Mouse (Mus musculus): ENCODE measurements at regions not wholly inside any gene's neighbourhood (a gene's known extent, or its start where the extent isn't known, plus 50 kb on each side); places are given as distances from the start of the nearest gene placed in this dataset.

DNA sequence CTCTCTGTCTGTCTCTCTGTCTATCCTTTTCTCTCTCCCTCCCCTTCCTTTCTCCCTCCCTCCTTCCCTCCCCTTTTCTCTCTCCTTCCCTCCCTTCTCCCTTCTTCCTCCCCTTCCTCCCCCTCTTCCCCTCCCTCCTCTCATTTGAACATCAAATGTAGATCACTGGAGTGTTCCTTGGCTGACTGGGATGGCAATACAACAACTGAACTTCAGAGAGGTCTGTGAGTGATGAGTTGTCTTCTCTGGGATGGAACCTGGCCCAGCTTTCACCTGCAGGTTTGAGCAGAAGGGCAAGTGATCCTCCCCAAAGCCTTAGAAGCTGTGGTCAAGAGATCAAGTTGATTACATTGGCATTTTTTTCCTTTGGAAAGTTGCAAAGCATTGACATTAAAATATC is 169.4 kb upstream of the Tut7 start:
- DNase-seq (ENCODE audit: extremely low read depth): no peak
- dilution Hi-C loops (cut with MboI; ENCODE audit: extremely low pct_ligation_motif_present, extremely low pct_unique_long_range_greater_than_20kb, low sequenced_read_pairs) (no loop called here), in situ Hi-C loops (cut with MboI; ENCODE audit: low pct_ligation_motif_present, low pct_unique_long_range_greater_than_20kb, low sequenced_read_pairs) (no loop called here)
- no peak overlapping the region for H3K4me2 ChIP-seq (ENCODE audit: insufficient read depth, low read depth, poor library complexity, severe bottlenecking)
- H3K4me1 ChIP-seq (ENCODE audit: control insufficient read depth in 1 of 2, insufficient read depth in 2 of 2): no peaks in the 10 kb centered on the region
- no peaks in the 10 kb centered on the region for H3K27me3 ChIP-seq (replicated peaks)
- H3K9ac ChIP-seq (ENCODE audit: insufficient read depth, low read depth): no peak overlapping the region
- TF ChIP-seq JUN (IDR thresholded peaks at IDR 0.05; ENCODE audit: insufficient read depth, low read depth, low read length) (no peak), POLR2AphosphoS2 (IDR thresholded peaks at IDR 0.05; ENCODE audit: low read depth, low read length) (no peak)
- H3K27ac ChIP-seq (ENCODE audit: insufficient read depth, low read depth): no peak overlapping the region
- no peaks in the 10 kb centered on the region for H3K36me3 ChIP-seq (replicated peaks in 1 of 2; ENCODE audit: control insufficient read depth in 1 of 2, insufficient read depth in 1 of 2, low read length in 1 of 2)
- H3K79me2 ChIP-seq (replicated peaks; ENCODE audit: control insufficient read depth, extremely low read depth, insufficient read depth, poor library complexity, severe bottlenecking): no peaks in the 10 kb centered on the region
- no peak overlapping the region for H3K4me3 ChIP-seq (replicated peaks in 1 of 3; ENCODE audit: low read depth in 2 of 3, low read length in 2 of 3, poor library complexity in 1 of 3)
- H3K9me3 ChIP-seq (replicated peaks; ENCODE audit: low read length): peaks cover 86% of the 10 kb centered on the region

DNA sequence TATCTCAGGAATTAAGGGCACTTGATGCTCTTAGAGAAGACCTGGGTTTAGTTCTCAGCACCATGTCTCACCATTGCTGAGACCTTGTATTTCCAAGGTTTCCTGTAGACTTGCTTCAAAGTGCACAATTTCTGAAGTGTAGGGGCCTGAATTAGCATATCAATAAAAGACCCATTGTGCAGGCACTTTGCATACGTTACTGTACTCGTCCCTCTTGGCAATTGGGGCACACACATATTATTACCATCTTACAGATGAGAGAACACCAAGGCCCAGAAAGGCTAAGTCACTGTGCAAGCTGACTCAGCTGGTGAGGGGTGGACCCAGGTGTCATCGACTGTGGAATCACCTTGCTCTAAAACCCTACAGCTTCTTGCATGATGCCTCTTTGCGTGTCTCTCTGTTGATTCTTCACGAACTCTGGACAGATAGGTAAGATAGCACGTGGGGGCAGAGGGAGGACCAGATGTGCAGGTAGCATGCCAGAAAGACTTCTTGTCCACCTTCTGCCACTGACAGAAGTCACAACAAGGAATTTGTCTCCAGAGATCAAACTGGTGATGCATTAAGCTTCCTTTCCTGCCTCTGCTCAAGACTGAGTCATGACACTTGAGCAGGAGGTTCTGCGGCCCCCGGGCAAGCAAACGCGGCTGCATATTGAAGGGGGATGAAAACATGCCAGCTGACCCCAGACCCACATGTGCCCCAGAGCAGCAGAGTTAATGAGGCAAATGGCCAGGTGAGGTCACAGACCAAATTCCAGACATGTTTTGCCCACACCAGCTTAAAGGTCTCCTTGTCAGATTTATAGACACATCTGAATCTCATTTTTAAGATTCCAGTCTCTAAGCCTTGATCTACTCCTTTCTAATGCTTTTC is 167.7 kb upstream of the Tut7 start:
- Histone ChIP-seq H3K4me2 (ENCODE audit: insufficient read depth, low read depth, poor library complexity, severe bottlenecking) (no peak overlapping the region), H3K27me3 (replicated peaks) (no peaks in the 10 kb centered on the region), H3K4me3 (replicated peaks in 1 of 3; ENCODE audit: low read depth in 2 of 3, low read length in 2 of 3, poor library complexity in 1 of 3) (no peak overlapping the region), H3K4me1 (ENCODE audit: control insufficient read depth in 1 of 2, insufficient read depth in 2 of 2) (no peaks in the 10 kb centered on the region), H3K36me3 (replicated peaks in 1 of 2; ENCODE audit: control insufficient read depth in 1 of 2, insufficient read depth in 1 of 2, low read length in 1 of 2) (no peaks in the 10 kb centered on the region), H3K9ac (ENCODE audit: insufficient read depth, low read depth) (no peak overlapping the region), H3K79me2 (replicated peaks; ENCODE audit: control insufficient read depth, extremely low read depth, insufficient read depth, poor library complexity, severe bottlenecking) (no peaks in the 10 kb centered on the region), H3K27ac (ENCODE audit: insufficient read depth, low read depth) (no peak overlapping the region), H3K9me3 (replicated peaks; ENCODE audit: low read length) (peaks cover 79% of the 10 kb centered on the region)
- no peak for DNase-seq (ENCODE audit: extremely low read depth)
- dilution Hi-C loops (cut with MboI; ENCODE audit: extremely low pct_ligation_motif_present, extremely low pct_unique_long_range_greater_than_20kb, low sequenced_read_pairs): no loop called here
- in situ Hi-C loops (cut with MboI; ENCODE audit: low pct_ligation_motif_present, low pct_unique_long_range_greater_than_20kb, low sequenced_read_pairs): no loop called here
- TF ChIP-seq ZC3H11A (IDR thresholded peaks at IDR 0.05; ENCODE audit: low read depth, low read length) (no peak), ETS1 (conservative IDR thresholded peaks at IDR 0.05; ENCODE audit: low read depth, low read length) (no peak), RCOR1 (conservative IDR thresholded peaks at IDR 0.05; ENCODE audit: low read depth, low read length) (no peak), RAD21 (IDR thresholded peaks at IDR 0.05; ENCODE audit: low read depth, low read length) (no peak), MXI1 (IDR thresholded peaks at IDR 0.05; ENCODE audit: low read depth, low read length) (no peak), MEF2A (IDR thresholded peaks at IDR 0.05; ENCODE audit: borderline replicate concordance, low read depth, low read length) (no peak), MAFK (IDR thresholded peaks at IDR 0.05; ENCODE audit: insufficient replicate concordance, low read length) (no peak), ELF1 (IDR thresholded peaks at IDR 0.05; ENCODE audit: low read depth, low read length) (no peak), ZMIZ1 (IDR thresholded peaks at IDR 0.05; ENCODE audit: low read depth, low read length) (no peak), TBP (conservative IDR thresholded peaks at IDR 0.05; ENCODE audit: low read depth, low read length) (no peak), SMC3 (IDR thresholded peaks at IDR 0.05; ENCODE audit: low read depth, low read length) (no peak), IRF4 (IDR thresholded peaks at IDR 0.05; ENCODE audit: low read depth, low read length) (no peak), POLR2A (IDR thresholded peaks at IDR 0.05; ENCODE audit: low read depth, low read length) (no peak), ZKSCAN1 (IDR thresholded peaks at IDR 0.05; ENCODE audit: borderline replicate concordance, low read depth, low read length) (no peak), CTCF (conservative IDR thresholded peaks at IDR 0.05 in 1 of 2, IDR thresholded peaks at IDR 0.05 in 1 of 2; ENCODE audit: low read depth in 2 of 2, low read length in 2 of 2) (no peak), NRF1 (IDR thresholded peaks at IDR 0.05; ENCODE audit: low read depth, low read length) (no peak)

Measured in CH12.LX (cell line).